Mouse (Mus musculus) heart, embryonic 15.5 days (tissue): ENCODE data around the gene Dock10. TPM values are rescaled to one million over a fixed set of nuclear protein-coding genes. Genes with fewer than 3 reads are reported as not detected.

Experiments
- ATAC-seq: fragments of 200-750 bp; cut with Nextera tagmentation; replicated peaks from 2 replicates; pipeline ENCODE4 v1.8.0; 2017; ENCODE audit warnings: low read depth, moderate TSS enrichment; ENCODE audit not compliant: insufficient number of reproducible peaks, insufficient read depth, low FRiP score
- H3K27ac ChIP-seq: fragments of 300-500 bp; sonication (generic); 2 replicates; pipeline ENCODE4 v1.5.1; 2015; ENCODE audit warnings: mild to moderate bottlenecking, inconsistent platforms
- H3K27me3 ChIP-seq: fragments of 300-500 bp; sonication (generic); 2 replicates; pipeline ENCODE4 v1.6.1; 2015; ENCODE audit warnings: inconsistent platforms
- H3K36me3 ChIP-seq: fragments of 300-500 bp; sonication (generic); 2 replicates; pipeline ENCODE4 v1.6.1; 2015; ENCODE audit warnings: mild to moderate bottlenecking, inconsistent platforms
- H3K4me1 ChIP-seq: fragments of 300-500 bp; sonication (generic); replicated peaks from 2 replicates; pipeline ENCODE4 v1.6.1; 2015; ENCODE audit warnings: inconsistent platforms
- H3K4me2 ChIP-seq: fragments of 300-500 bp; sonication (generic); 2 replicates; pipeline ENCODE4 v1.6.1; 2015; ENCODE audit warnings: inconsistent platforms, mild to moderate bottlenecking, moderate library complexity
- H3K4me3 ChIP-seq: fragments of 300-500 bp; sonication (generic); 2 replicates; pipeline ENCODE4 v1.5.1; 2015; ENCODE audit warnings: mild to moderate bottlenecking, inconsistent platforms
- H3K9ac ChIP-seq: fragments of 300-500 bp; sonication (generic); 2 replicates; pipeline ENCODE4 v1.6.1; 2015; ENCODE audit warnings: mild to moderate bottlenecking, inconsistent platforms
- H3K9me3 ChIP-seq: fragments of 300-500 bp; sonication (generic); replicated peaks from 2 replicates; pipeline ENCODE4 v1.6.1; 2016; ENCODE audit warnings: inconsistent platforms
- WGBS: fragments of 180-500 bp; shearing (Covaris S2); methylation state at CpG from one replicate; pipeline ENCODE4 v1.1.7; 2015; ENCODE audit warnings: mixed read lengths; 5-methylcytosine and 5-hydroxymethylcytosine counted together
- polyA plus RNA-seq: library from polyadenylated mRNA; unstranded; fragments of >200 nt; fragmentation: Nextera tagmentation; extraction: Ambion mirVana; gene quantifications from 2 replicates; pipeline ENCODE4 v1.2.1, GENCODE M21; 2015

Dock10 gene
- polyA plus RNA-seq, 1 experiment from 2014 or later = 2.5 TPM

DNA sequence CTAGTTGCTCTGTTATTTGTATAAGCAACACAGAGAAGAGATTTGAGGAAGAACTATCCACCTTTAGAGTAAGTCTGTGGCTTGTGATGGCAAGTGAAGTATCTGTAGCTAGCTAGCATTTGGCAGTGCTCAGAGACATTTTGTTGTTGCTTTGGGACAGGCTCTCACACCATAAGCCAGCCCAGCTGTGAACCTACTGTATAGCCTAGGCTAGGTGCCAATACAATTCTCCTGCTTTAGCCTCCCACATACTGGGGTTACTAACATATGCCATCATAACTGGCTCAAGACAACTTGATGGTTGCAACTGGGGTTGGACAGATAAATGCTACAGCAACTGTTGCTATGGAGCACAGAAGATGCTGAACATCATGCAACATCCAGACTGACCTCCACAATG, 298.9 kb downstream of the Dock10 start:
- Histone ChIP-seq H3K36me3 (no peaks in the 10 kb centered on the region), H3K27me3 (no peaks in the 10 kb centered on the region), H3K4me1 (no peaks in the 10 kb centered on the region), H3K9ac (no peak overlapping the region), H3K4me2 (no peak overlapping the region), H3K4me3 (no peak overlapping the region), H3K27ac (no peak overlapping the region), H3K9me3 (no peaks in the 10 kb centered on the region)
- ATAC-seq = no peak

DNA sequence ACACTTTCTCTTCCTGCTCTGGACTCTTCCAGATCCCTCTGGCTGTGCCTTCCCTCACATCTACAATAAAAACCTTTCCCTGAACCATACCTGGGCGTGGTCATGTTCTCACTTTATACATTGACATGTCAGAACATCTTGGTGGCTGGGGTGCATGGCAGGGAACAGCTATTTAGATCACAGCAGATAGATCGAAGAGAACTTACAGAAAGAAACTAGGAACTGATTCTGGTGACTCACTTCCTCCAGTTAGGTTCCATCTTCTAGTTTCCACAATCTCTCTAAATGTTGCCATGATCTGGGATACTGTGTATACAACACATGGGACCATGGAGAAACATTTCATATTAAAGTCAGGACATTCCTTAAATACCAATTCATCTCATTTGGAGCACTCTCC, 304.4 kb downstream of the Dock10 start:
- WGBS = 60% methylated on average over 2 of the region's 2 CpGs
- no peak for ATAC-seq
- Histone ChIP-seq H3K27ac (no peak overlapping the region), H3K36me3 (no peaks in the 10 kb centered on the region), H3K4me3 (no peak overlapping the region), H3K27me3 (no peaks in the 10 kb centered on the region), H3K4me1 (no peaks in the 10 kb centered on the region), H3K9me3 (no peaks in the 10 kb centered on the region), H3K4me2 (no peak overlapping the region), H3K9ac (no peak overlapping the region)

DNA sequence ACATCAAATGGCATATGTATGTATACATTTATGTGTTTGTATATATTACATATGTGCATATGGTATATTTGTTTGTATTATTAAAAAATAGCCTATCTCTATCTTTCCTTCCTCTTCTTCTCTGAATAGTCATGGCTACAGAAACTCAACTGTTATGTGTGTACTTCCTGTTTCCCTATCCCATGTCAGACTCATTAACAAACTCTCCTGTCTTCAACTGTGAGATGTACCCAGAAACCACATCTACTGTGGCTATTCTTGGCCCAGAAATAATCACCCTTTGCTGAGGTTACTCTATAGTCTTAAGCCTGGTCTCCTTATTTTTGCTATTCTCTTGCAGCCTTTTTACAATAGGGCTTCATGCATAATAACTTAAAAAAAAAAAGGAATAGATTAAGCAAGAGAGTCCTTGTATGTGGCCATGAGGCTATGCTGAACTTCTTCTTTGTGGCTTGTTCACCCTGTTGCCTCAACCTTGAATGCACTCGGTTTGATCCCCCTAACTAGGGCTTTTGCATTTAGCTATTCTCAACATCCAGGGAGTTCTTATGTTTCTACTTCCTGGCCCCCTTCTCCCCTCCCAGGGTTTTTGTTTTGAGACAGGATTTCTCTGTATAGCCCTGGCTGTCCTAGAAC, 306.3 kb downstream of the Dock10 start:
- Histone ChIP-seq H3K4me2 (no peak overlapping the region), H3K9ac (no peak overlapping the region), H3K27ac (no peak overlapping the region), H3K36me3 (no peaks in the 10 kb centered on the region), H3K4me3 (no peak overlapping the region), H3K4me1 (no peaks in the 10 kb centered on the region), H3K27me3 (no peaks in the 10 kb centered on the region), H3K9me3 (no peaks in the 10 kb centered on the region)
- no peak for ATAC-seq
- 70% methylated on average over 1 of the region's 1 CpGs for WGBS
